Mouse (Mus musculus): ENCODE data around the gene Tspan9.

- TF ChIP-seq CTCF (IDR thresholded peaks at IDR 0.05; ENCODE audit: low read depth), result no peak
- TF ChIP-seq EP300 (IDR thresholded peaks at IDR 0.05; ENCODE audit: low read depth), result no peak
These were observed 117.4 kb downstream of the Tspan9 start for GRCm38 (mm10) chr6:128025997-128026396.
